Mouse (Mus musculus) limb, embryonic 15.5 days (tissue): ENCODE measurements around the gene Gm10273. TPM values are rescaled to one million over a fixed set of nuclear protein-coding genes. Genes with fewer than 3 reads are reported as not detected.
"Not testable (repeated sequence)": the region's sequence is repeated elsewhere in the genome, so short reads cannot be mapped to it uniquely, and the experiment has no call there.

ENCODE experiments used
- ATAC-seq: fragments of 200-750 bp; cut with Nextera tagmentation; 2 replicates; pipeline ENCODE4 v1.8.0; 2017; ENCODE audit warnings: low read depth, moderate TSS enrichment; ENCODE audit not compliant: insufficient number of reproducible peaks, low FRiP score, low TSS enrichment
- H3K27ac ChIP-seq: fragments of 300-500 bp; sonication (generic); 2 replicates; pipeline ENCODE4 v1.5.1; 2015; ENCODE audit warnings: moderate library complexity, mild to moderate bottlenecking, inconsistent platforms
- H3K27me3 ChIP-seq: fragments of 300-500 bp; sonication (generic); 2 replicates; pipeline ENCODE4 v1.6.1; 2015; ENCODE audit warnings: inconsistent platforms
- H3K36me3 ChIP-seq: fragments of 300-500 bp; sonication (generic); 2 replicates; pipeline ENCODE4 v1.6.1; 2015; ENCODE audit warnings: inconsistent platforms
- H3K4me1 ChIP-seq: fragments of 300-500 bp; sonication (generic); 2 replicates; pipeline ENCODE4 v1.6.1; 2015; ENCODE audit warnings: inconsistent platforms
- H3K4me2 ChIP-seq: fragments of 300-500 bp; sonication (generic); 2 replicates; pipeline ENCODE4 v1.6.1; 2015; ENCODE audit warnings: mild to moderate bottlenecking, inconsistent platforms
- H3K4me3 ChIP-seq: fragments of 300-500 bp; sonication (generic); 2 replicates; pipeline ENCODE4 v1.5.1; 2015; ENCODE audit warnings: mild to moderate bottlenecking, inconsistent platforms
- H3K9ac ChIP-seq: fragments of 300-500 bp; sonication (generic); 2 replicates; pipeline ENCODE4 v1.6.1; 2015; ENCODE audit warnings: inconsistent platforms
- H3K9me3 ChIP-seq: fragments of 300-500 bp; sonication (generic); 2 replicates; pipeline ENCODE4 v1.6.1; 2016; ENCODE audit warnings: inconsistent platforms
- WGBS: fragments of 180-500 bp; shearing (Covaris S2); methylation state at CpG from one replicate; pipeline ENCODE4 v1.1.7; 2015; 5-methylcytosine and 5-hydroxymethylcytosine counted together
- polyA plus RNA-seq: library from polyadenylated mRNA; unstranded; fragments of >200 nt; fragmentation: Nextera tagmentation; extraction: Ambion mirVana; gene quantifications from 2 replicates; pipeline ENCODE4 v1.2.1, GENCODE M21; 2015

Gene Gm10273
- 2.0 and 7.8 TPM in 2 replicates for polyA plus RNA-seq

GRCm38 (mm10) chr10:59395461-59395860 is at the start of gene Gm10273:
TSS of gene Gm10273 (plus strand) at chr10:59395632.
- H3K4me1 ChIP-seq, H3K4me3 ChIP-seq, ATAC-seq, H3K27me3 ChIP-seq, H3K27ac ChIP-seq, H3K4me2 ChIP-seq, H3K9me3 ChIP-seq, H3K36me3 ChIP-seq, H3K9ac ChIP-seq: not testable (repeated sequence)
- 88% methylated on average over 13 of the region's 25 CpGs for WGBS

- no peak for ATAC-seq
- H3K4me3 ChIP-seq, result no peak overlapping the region
- H3K9me3 ChIP-seq, result no peaks in the 10 kb centered on the region
- no peak overlapping the region for H3K4me2 ChIP-seq
- H3K9ac ChIP-seq, result no peak overlapping the region
- WGBS, result 93% methylated on average over 2 of the region's 2 CpGs
- H3K4me1 ChIP-seq, result no peaks in the 10 kb centered on the region
- no peaks in the 10 kb centered on the region for H3K27me3 ChIP-seq
- peaks cover 76% of the 10 kb centered on the region for H3K36me3 ChIP-seq
- H3K27ac ChIP-seq, result no peak overlapping the region
Observed at GRCm38 (mm10) chr10:59346560-59346959, 48.9 kb upstream of the Gm10273 start.

GRCm38 (mm10) chr10:59348200-59348599 is 47.2 kb upstream of the Gm10273 start:
- Histone ChIP-seq H3K9ac (no peak overlapping the region), H3K4me3 (no peak overlapping the region), H3K36me3 (peaks cover 79% of the 10 kb centered on the region), H3K27me3 (no peaks in the 10 kb centered on the region), H3K4me2 (no peak overlapping the region), H3K4me1 (no peaks in the 10 kb centered on the region), H3K27ac (no peak overlapping the region), H3K9me3 (no peaks in the 10 kb centered on the region)
- ATAC-seq, result no peak
- WGBS, result 91% methylated on average over 9 of the region's 9 CpGs

- no peaks in the 10 kb centered on the region for H3K9me3 ChIP-seq
- no peak overlapping the region for H3K4me3 ChIP-seq
- no peak overlapping the region for H3K9ac ChIP-seq
- H3K36me3 ChIP-seq, result peaks cover 76% of the 10 kb centered on the region
- H3K4me2 ChIP-seq, result no peak overlapping the region
- H3K27ac ChIP-seq, result no peak overlapping the region
- H3K4me1 ChIP-seq, result no peaks in the 10 kb centered on the region
- no peak for ATAC-seq
- WGBS, result 92% methylated on average over 2 of the region's 2 CpGs
- H3K27me3 ChIP-seq, result no peaks in the 10 kb centered on the region
Observed at GRCm38 (mm10) chr10:59349536-59349935, 45.9 kb upstream of the Gm10273 start.

GRCm38 (mm10) chr10:59353065-59353464 is 42.4 kb upstream of the Gm10273 start:
- 27% methylated on average over 1 of the region's 1 CpGs for WGBS
- Histone ChIP-seq H3K36me3 (peaks cover 61% of the 10 kb centered on the region), H3K4me2 (no peak overlapping the region), H3K27ac (no peak overlapping the region), H3K4me3 (no peak overlapping the region), H3K9ac (no peak overlapping the region), H3K27me3 (no peaks in the 10 kb centered on the region), H3K4me1 (peaks cover 2% of the 10 kb centered on the region; the same call in 1 of the 2 replicates), H3K9me3 (no peaks in the 10 kb centered on the region)
- no peak for ATAC-seq

- Histone ChIP-seq H3K4me2 (no peak overlapping the region), H3K27ac (no peak overlapping the region), H3K9me3 (no peaks in the 10 kb centered on the region), H3K36me3 (peaks cover 52% of the 10 kb centered on the region), H3K27me3 (no peaks in the 10 kb centered on the region), H3K4me3 (no peak overlapping the region), H3K9ac (no peak overlapping the region), H3K4me1 (peaks cover 2% of the 10 kb centered on the region; the same call in 1 of the 2 replicates)
- 90% methylated on average over 12 of the region's 12 CpGs for WGBS
- no peak for ATAC-seq
Observed at GRCm38 (mm10) chr10:59354120-59354519, 41.3 kb upstream of the Gm10273 start.

- WGBS, result 73% methylated on average over 8 of the region's 8 CpGs
- Histone ChIP-seq H3K27ac (no peak overlapping the region), H3K9ac (no peak overlapping the region), H3K4me2 (no peak overlapping the region), H3K9me3 (no peaks in the 10 kb centered on the region), H3K4me1 (peaks cover 2% of the 10 kb centered on the region; the same call in 1 of the 2 replicates), H3K4me3 (no peak overlapping the region), H3K36me3 (peaks cover 52% of the 10 kb centered on the region), H3K27me3 (no peaks in the 10 kb centered on the region)
- no peak for ATAC-seq
Observed at GRCm38 (mm10) chr10:59355020-59355419, 40.4 kb upstream of the Gm10273 start.

GRCm38 (mm10) chr10:59358744-59359143 is 36.7 kb upstream of the Gm10273 start:
- Histone ChIP-seq H3K9me3 (no peaks in the 10 kb centered on the region), H3K27me3 (no peaks in the 10 kb centered on the region), H3K9ac (no peak overlapping the region), H3K4me2 (no peak overlapping the region), H3K4me3 (no peak overlapping the region), H3K27ac (no peak overlapping the region), H3K36me3 (peaks cover 55% of the 10 kb centered on the region), H3K4me1 (peaks cover 2% of the 10 kb centered on the region; the same call in 1 of the 2 replicates)
- 95% methylated on average over 4 of the region's 4 CpGs for WGBS
- ATAC-seq, result no peak

GRCm38 (mm10) chr10:59363208-59363607 is 32.2 kb upstream of the Gm10273 start:
- Histone ChIP-seq H3K27me3 (no peaks in the 10 kb centered on the region), H3K4me1 (no peaks in the 10 kb centered on the region), H3K27ac (no peak overlapping the region), H3K36me3 (peaks cover 75% of the 10 kb centered on the region), H3K4me3 (no peak overlapping the region), H3K9me3 (no peaks in the 10 kb centered on the region), H3K9ac (no peak overlapping the region), H3K4me2 (no peak overlapping the region)
- 82% methylated on average over 2 of the region's 2 CpGs for WGBS
- ATAC-seq, result no peak

- WGBS, result 91% methylated on average over 3 of the region's 3 CpGs
- H3K4me1 ChIP-seq, result no peaks in the 10 kb centered on the region
- H3K36me3 ChIP-seq, result peaks cover 85% of the 10 kb centered on the region
- H3K27me3 ChIP-seq, result no peaks in the 10 kb centered on the region
- no peak overlapping the region for H3K4me3 ChIP-seq
- H3K9ac ChIP-seq, result no peak overlapping the region
- no peak for ATAC-seq
- H3K9me3 ChIP-seq, result no peaks in the 10 kb centered on the region
- no peak overlapping the region for H3K27ac ChIP-seq
- H3K4me2 ChIP-seq, result no peak overlapping the region
Observed at GRCm38 (mm10) chr10:59364551-59364950, 30.9 kb upstream of the Gm10273 start.

GRCm38 (mm10) chr10:59365804-59366589 is 29.4 kb upstream of the Gm10273 start:
- H3K4me3 ChIP-seq, result no peak overlapping the region
- H3K9ac ChIP-seq, result no peak overlapping the region
- 86% methylated on average over 5 of the region's 5 CpGs for whole genome bisulfite sequencing
- no peaks in the 10 kb centered on the region for H3K4me1 ChIP-seq
- peaks cover 90% of the 10 kb centered on the region for H3K36me3 ChIP-seq
- no peaks in the 10 kb centered on the region for H3K9me3 ChIP-seq
- H3K4me2 ChIP-seq, result no peak overlapping the region
- ATAC-seq, result no peak
- no peaks in the 10 kb centered on the region for H3K27me3 ChIP-seq
- no peak overlapping the region for H3K27ac ChIP-seq

GRCm38 (mm10) chr10:59366746-59367145 is 28.7 kb upstream of the Gm10273 start:
- H3K27me3 ChIP-seq, result no peaks in the 10 kb centered on the region
- no peaks in the 10 kb centered on the region for H3K4me1 ChIP-seq
- no peak for ATAC-seq
- H3K4me3 ChIP-seq, result no peak overlapping the region
- no peak overlapping the region for H3K27ac ChIP-seq
- no peaks in the 10 kb centered on the region for H3K9me3 ChIP-seq
- H3K9ac ChIP-seq, result no peak overlapping the region
- H3K4me2 ChIP-seq, result no peak overlapping the region
- peaks cover 93% of the 10 kb centered on the region for H3K36me3 ChIP-seq
- WGBS, result 93% methylated on average over 4 of the region's 4 CpGs
